Mouse (Mus musculus) liver, embryonic 14.5 days (tissue): ENCODE measurements around the gene Stambpl1. TPM values are rescaled to one million over a fixed set of nuclear protein-coding genes. Genes with fewer than 3 reads are reported as not detected.
A peak's percentile ranks its signal among the peaks of the same experiment; 100 is the strongest.

Experiments used
- ATAC-seq: fragments of 200-750 bp; cut with Nextera tagmentation; 2 replicates; pipeline ENCODE4 v1.8.0; 2017; ENCODE audit warnings: moderate number of reproducible peaks, mild to moderate bottlenecking, moderate library complexity; ENCODE audit not compliant: insufficient read depth
- DNase-seq, 3 experiments: peaks; one replicate each; pipeline ENCODE4 v3.0.0-alpha.2; 2012 to 2013; ENCODE audit warnings: low read depth in 3 of 3, low spot score in 3 of 3
- H3K27ac ChIP-seq: fragments of 300-500 bp; sonication (generic); 2 replicates; pipeline ENCODE4 v1.5.1; 2014; ENCODE audit warnings: moderate library complexity, mild to moderate bottlenecking, control low read depth, inconsistent platforms
- H3K27me3 ChIP-seq: fragments of 300-500 bp; sonication (generic); 2 replicates; pipeline ENCODE4 v1.6.1; 2014; ENCODE audit warnings: mild to moderate bottlenecking, low read length, moderate library complexity; ENCODE audit not compliant: control insufficient read depth, insufficient read depth
- H3K36me3 ChIP-seq: fragments of 300-500 bp; sonication (generic); replicated peaks from 2 replicates; pipeline ENCODE4 v1.6.1; 2014; ENCODE audit warnings: low read depth; ENCODE audit not compliant: control insufficient read depth, insufficient read depth
- H3K4me1 ChIP-seq, 2 experiments: fragments of 200-500 bp in 1 of 2; fragments of 300-500 bp in 1 of 2; sonication (generic) in 1 of 2; replicated peaks; 2 replicates each; pipeline ENCODE4 v1.6.1; 2012 to 2014; ENCODE audit warnings: antibody characterized with exemption in 1 of 2, inconsistent platforms in 1 of 2, low read length in 1 of 2; ENCODE audit not compliant: control insufficient read depth in 2 of 2, insufficient read depth in 2 of 2
- H3K4me2 ChIP-seq: fragments of 300-500 bp; sonication (generic); 2 replicates; pipeline ENCODE4 v1.6.1; 2014; ENCODE audit warnings: low read depth, mild to moderate bottlenecking, control low read depth, moderate library complexity
- H3K4me3 ChIP-seq, 2 experiments: fragments of 200-500 bp in 1 of 2; fragments of 300-500 bp in 1 of 2; sonication (generic) in 1 of 2; 2 replicates each; pipeline ENCODE4 v1.5.1; 2012 to 2014; ENCODE audit warnings: low read depth in 2 of 2, low read length in 2 of 2, mild to moderate bottlenecking in 2 of 2, control low read depth in 1 of 2, inconsistent platforms in 1 of 2, moderate library complexity in 1 of 2; ENCODE audit not compliant: insufficient read depth in 1 of 2
- H3K9ac ChIP-seq: fragments of 300-500 bp; sonication (generic); replicated peaks from 2 replicates; pipeline ENCODE4 v1.6.1; 2014; ENCODE audit warnings: mild to moderate bottlenecking, control low read depth, moderate library complexity
- H3K9me3 ChIP-seq: fragments of 300-500 bp; sonication (generic); 2 replicates; pipeline ENCODE4 v1.6.1; 2016; ENCODE audit warnings: low read length, mixed read lengths; ENCODE audit not compliant: control insufficient read depth
- CTCF ChIP-seq: IDR thresholded peaks from 2 replicates; pipeline ENCODE4 v1.5.1; 2016; ENCODE audit warnings: antibody characterized with exemption, low read depth, control low read depth
- EP300 ChIP-seq: IDR thresholded peaks from 2 replicates; pipeline ENCODE4 v1.6.1; 2016; ENCODE audit warnings: antibody characterized with exemption, low read depth
- WGBS: fragments of 180-500 bp; shearing (Covaris S2); extraction: QIAGEN DNeasy Blood & Tissue Kit; methylation state at CpG from one replicate; pipeline ENCODE4 v1.1.7; 2014; ENCODE audit not compliant: insufficient replicate concordance; 5-methylcytosine and 5-hydroxymethylcytosine counted together
- polyA plus RNA-seq, 2 experiments: library from polyadenylated mRNA; depleted of rRNA in 1 of 2; stranded (reverse) in 1 of 2; unstranded in 1 of 2; fragments of >200 nt; fragmentation: Nextera tagmentation in 1 of 2; extraction: Ambion mirVana in 1 of 2; gene quantifications; 2 replicates each; pipeline versions ENCODE4 v1.2.1 to v1.2.3; 2012 to 2014

Gene Stambpl1
- polyA plus RNA-seq, 2 experiments = 1.8 to 2.4 TPM

GRCm38 (mm10) chr19:34244056-34244455, 52.0 kb downstream of the Stambpl1 start:
- no peaks in the 10 kb centered on the region for H3K27me3 ChIP-seq
- 16% methylated on average over 6 of the region's 6 CpGs for WGBS
- no peak for ATAC-seq
- H3K36me3 ChIP-seq = no peaks in the 10 kb centered on the region
- H3K27ac ChIP-seq = no peak overlapping the region
- TF ChIP-seq CTCF = peak; percentile 39; the same call in 1 of the 2 replicates
- TF ChIP-seq EP300 = no peak
- peak; percentile 42 to 47 (median 44) for DNase-seq
- H3K4me3 ChIP-seq = no peak overlapping the region
- H3K9me3 ChIP-seq = no peaks in the 10 kb centered on the region
- H3K4me2 ChIP-seq = no peak overlapping the region
- H3K4me1 ChIP-seq = no peaks in the 10 kb centered on the region
- no peak overlapping the region for H3K9ac ChIP-seq

GRCm38 (mm10) chr19:34248558-34248957, 56.5 kb downstream of the Stambpl1 start:
- no peak for TF ChIP-seq CTCF
- no peak for TF ChIP-seq EP300
- Histone ChIP-seq H3K4me2 (no peak overlapping the region), H3K9me3 (no peaks in the 10 kb centered on the region), H3K4me3 (no peak overlapping the region), H3K9ac (no peak overlapping the region), H3K4me1 (no peaks in the 10 kb centered on the region), H3K36me3 (no peaks in the 10 kb centered on the region), H3K27me3 (no peaks in the 10 kb centered on the region), H3K27ac (no peak overlapping the region)
- DNase-seq = no peak
- no peak for ATAC-seq
- 28% methylated on average over 5 of the region's 5 CpGs for WGBS

GRCm38 (mm10) chr19:34250621-34251020, 58.6 kb downstream of the Stambpl1 start:
- Histone ChIP-seq H3K36me3 (no peaks in the 10 kb centered on the region), H3K27ac (no peak overlapping the region), H3K4me1 (peaks cover 0 to 2% of the 10 kb centered on the region in 2 experiments; a peak in 1 of 4 replicates), H3K27me3 (no peaks in the 10 kb centered on the region), H3K4me2 (no peak overlapping the region), H3K9ac (no peak overlapping the region), H3K4me3 (no peak overlapping the region), H3K9me3 (no peaks in the 10 kb centered on the region)
- TF ChIP-seq CTCF = no peak
- TF ChIP-seq EP300 = no peak
- 71% methylated on average over 4 of the region's 4 CpGs for WGBS
- DNase-seq (no peak), ATAC-seq (no peak)

- TF ChIP-seq CTCF (no peak), EP300 (no peak)
- ATAC-seq (no peak), DNase-seq (no peak)
- Histone ChIP-seq H3K27me3 (no peaks in the 10 kb centered on the region), H3K27ac (no peak overlapping the region), H3K4me2 (no peak overlapping the region), H3K36me3 (no peaks in the 10 kb centered on the region), H3K4me3 (no peak overlapping the region), H3K9me3 (no peaks in the 10 kb centered on the region), H3K4me1 (peaks cover 0 to 2% of the 10 kb centered on the region in 2 experiments; a peak in 1 of 4 replicates), H3K9ac (no peak overlapping the region)
- 65% methylated on average over 2 of the region's 2 CpGs for WGBS
These were observed 59.9 kb downstream of the Stambpl1 start for GRCm38 (mm10) chr19:34251900-34252299.

GRCm38 (mm10) chr19:34252450-34252849, 60.4 kb downstream of the Stambpl1 start:
- ATAC-seq (no peak), DNase-seq (no peak)
- peaks cover 0 to 2% of the 10 kb centered on the region in 2 experiments; a peak in 1 of 4 replicates for H3K4me1 ChIP-seq
- TF ChIP-seq EP300 (no peak), CTCF (no peak)
- H3K27ac ChIP-seq = no peak overlapping the region
- no peak overlapping the region for H3K9ac ChIP-seq
- no peaks in the 10 kb centered on the region for H3K9me3 ChIP-seq
- H3K27me3 ChIP-seq = no peaks in the 10 kb centered on the region
- no peak overlapping the region for H3K4me2 ChIP-seq
- H3K4me3 ChIP-seq = no peak overlapping the region
- 69% methylated on average over 9 of the region's 9 CpGs for WGBS
- H3K36me3 ChIP-seq = no peaks in the 10 kb centered on the region
